Mouse (Mus musculus): ENCODE data around the gene Klk1b16. TPM values are rescaled to one million over a fixed set of nuclear protein-coding genes. Genes with fewer than 3 reads are reported as not detected.
"Not testable (repeated sequence)": the region's sequence is repeated elsewhere in the genome, so short reads cannot be mapped to it uniquely, and the experiment has no call there.

Gene Klk1b16
- not detected in 2 replicates for polyA plus RNA-seq (2012; rRNA removed)

- no peak for DNase-seq (ENCODE audit: low spot score)
Observed at GRCm38 (mm10) chr7:44136467-44136866, at the start of gene Klk1b16. TSS of gene Klk1b16 (plus strand) at chr7:44136767.

DNA sequence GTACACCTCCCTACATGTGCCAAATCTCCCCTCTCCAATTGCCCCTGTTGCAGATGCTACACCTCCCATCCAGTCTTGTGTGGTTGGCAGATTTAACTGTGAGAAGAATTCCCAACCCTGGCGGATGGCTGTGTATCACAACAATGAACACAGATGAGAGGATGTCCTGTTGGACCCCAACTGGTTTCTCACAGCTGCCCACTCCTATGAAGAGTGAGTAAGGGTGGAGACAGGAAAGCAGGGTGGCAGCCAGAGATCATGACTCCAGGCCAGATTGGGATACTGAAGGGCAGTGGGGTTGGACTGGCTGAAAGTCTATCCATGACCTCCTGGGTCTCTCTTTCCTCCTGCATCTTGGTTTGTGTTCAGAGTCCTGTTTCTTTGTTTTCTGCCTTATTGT is 40.5 kb upstream of the Klk1b16 start:
- no peak for DNase-seq (ENCODE audit: low spot score)

DNA sequence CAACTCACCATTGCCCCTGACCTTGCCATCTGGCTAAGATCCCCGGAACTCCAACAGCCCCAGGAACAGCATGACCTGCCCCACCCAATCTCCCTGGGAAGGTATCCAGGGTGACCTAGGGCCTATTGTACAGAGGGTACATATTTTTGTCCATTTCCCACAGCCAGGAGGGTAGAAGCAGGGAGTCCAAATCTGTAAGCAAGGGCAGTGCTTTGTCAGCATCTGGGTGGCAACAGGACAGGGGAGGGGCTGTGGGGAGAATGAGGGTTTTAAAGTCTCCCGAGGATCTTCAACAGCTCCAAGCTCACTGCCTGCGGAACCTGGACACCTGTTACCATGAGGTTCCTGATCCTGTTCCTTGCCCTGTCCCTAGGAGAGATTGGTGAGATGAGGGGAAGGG is 34.5 kb upstream of the Klk1b16 start, which contains the start of gene Klk1b21:
TSS of gene Klk1b21 (plus strand) at position 301 of the 400 bp plus-strand sequence.
- not testable (repeated sequence) for DNase-seq (ENCODE audit: low spot score)

GRCm38 (mm10) chr7:44112373-44112772 is 24.2 kb upstream of the Klk1b16 start, which contains the start of gene Klk1b22:
TSS of gene Klk1b22 (plus strand) at chr7:44112673.
- no peak for DNase-seq (ENCODE audit: low spot score)

DNA sequence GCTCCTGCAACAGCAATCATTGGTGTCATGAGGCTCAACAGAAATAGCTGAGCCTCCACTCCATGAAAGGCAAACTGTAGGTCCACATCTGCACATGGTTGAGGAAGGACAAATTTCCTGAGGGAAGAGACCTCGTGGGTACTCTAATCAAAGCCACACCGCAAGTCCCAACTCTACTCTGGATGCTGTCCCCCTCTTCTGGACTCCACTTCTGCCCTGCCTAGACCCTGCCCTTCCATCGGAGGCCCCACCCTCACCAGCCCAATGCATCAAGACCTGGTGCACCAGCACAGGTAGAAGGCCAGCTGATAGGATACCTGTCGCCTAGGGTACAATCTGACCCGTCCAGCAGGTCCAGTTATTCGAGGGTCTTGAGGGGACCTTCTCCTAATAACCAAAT is 13.1 kb upstream of the Klk1b16 start:
- DNase-seq (ENCODE audit: low spot score): no peak

- DNase-seq (ENCODE audit: low spot score): no peak
Observed at GRCm38 (mm10) chr7:44179299-44180045, 42.9 kb downstream of the Klk1b16 start.

GRCm38 (mm10) chr7:44186516-44186915 is 49.9 kb downstream of the Klk1b16 start:
- DNase-seq (ENCODE audit: low spot score): not testable (repeated sequence)

- not testable (repeated sequence) for DNase-seq (ENCODE audit: low spot score)
Observed at GRCm38 (mm10) chr7:44187936-44188335, 51.4 kb downstream of the Klk1b16 start, which contains the start of gene Klk1b24. TSS of gene Klk1b24 (plus strand) at chr7:44188236.

Other genes with a start within 250 kb of the Klk1b16 start
- gene Klk15, start 203.0 kb upstream of the Klk1b16 start, polyA plus RNA-seq (2012; rRNA removed): not detected in 2 replicates
- gene Klk1b8, start 186.1 kb upstream of the Klk1b16 start, polyA plus RNA-seq (2012; rRNA removed): not detected in 2 replicates
- gene Klk1b1, start 170.0 kb upstream of the Klk1b16 start, polyA plus RNA-seq (2012; rRNA removed): not detected in 2 replicates
- not detected in 2 replicates for gene Klk1b9, start 160.7 kb upstream of the Klk1b16 start, polyA plus RNA-seq (2012; rRNA removed)
- gene Klk1b11, start 140.9 kb upstream of the Klk1b16 start, polyA plus RNA-seq (2012; rRNA removed): not detected in 2 replicates
- not detected in 2 replicates for gene Klk1b26, start 124.6 kb upstream of the Klk1b16 start, polyA plus RNA-seq (2012; rRNA removed)
- not detected in 2 replicates for gene Klk1b27, start 84.5 kb upstream of the Klk1b16 start, polyA plus RNA-seq (2012; rRNA removed)
- gene Klk1b21, start 34.4 kb upstream of the Klk1b16 start, polyA plus RNA-seq (2012; rRNA removed): not detected in 2 replicates
- gene Klk1b22, start 24.1 kb upstream of the Klk1b16 start, polyA plus RNA-seq (2012; rRNA removed): not detected in 2 replicates
- not detected in 2 replicates for gene Klk1b24, start 51.5 kb downstream of the Klk1b16 start, polyA plus RNA-seq (2012; rRNA removed)
- gene Klk1b3, start 61.4 kb downstream of the Klk1b16 start, polyA plus RNA-seq (2012; rRNA removed): not detected in 2 replicates
- not detected in 2 replicates for gene Klk1b4, start 70.7 kb downstream of the Klk1b16 start, polyA plus RNA-seq (2012; rRNA removed)
- gene Klk1b5, start 79.2 kb downstream of the Klk1b16 start, polyA plus RNA-seq (2012; rRNA removed): not detected in 2 replicates
- 0.17 and 0.40 TPM in 2 replicates for gene Klk1, start 88.6 kb downstream of the Klk1b16 start, polyA plus RNA-seq (2012; rRNA removed)
- not detected in 2 replicates for gene Gm36864, start 99.4 kb downstream of the Klk1b16 start, polyA plus RNA-seq (2012; rRNA removed)
- gene 1700028J19Rik, start 109.9 kb downstream of the Klk1b16 start, polyA plus RNA-seq (2012; rRNA removed): 0.71 and 1.1 TPM in 2 replicates
- 100 and 125 TPM in 2 replicates for gene 2410002F23Rik, start 110.0 kb downstream of the Klk1b16 start, polyA plus RNA-seq (2012; rRNA removed)
- not detected in 2 replicates for gene Acp4, start 120.6 kb downstream of the Klk1b16 start, polyA plus RNA-seq (2012; rRNA removed)
- 0.65 TPM in 1 of 2 replicates, not detected in the other for gene Gm15517, start 124.7 kb downstream of the Klk1b16 start, polyA plus RNA-seq (2012; rRNA removed)
- gene Clec11a, start 170.1 kb downstream of the Klk1b16 start, polyA plus RNA-seq (2012; rRNA removed): 17.2 and 19.7 TPM in 2 replicates
- gene Shank1, start 173.5 kb downstream of the Klk1b16 start, polyA plus RNA-seq (2012; rRNA removed): 0.85 and 1.9 TPM in 2 replicates
- gene Syt3, start 247.3 kb downstream of the Klk1b16 start, polyA plus RNA-seq (2012; rRNA removed): 4.1 and 4.3 TPM in 2 replicates
- gene 1700008O03Rik, start 249.1 kb downstream of the Klk1b16 start, polyA plus RNA-seq (2012; rRNA removed): 1.4 and 1.5 TPM in 2 replicates